Mouse (Mus musculus) urinary bladder, adult 18-20 months (tissue): ENCODE results near the gene Clasp1.

Experiments
- DNase-seq, 2 experiments: peaks; one replicate each; pipeline ENCODE4 v3.0.0; 2022; ENCODE audit warnings: low spot score in 2 of 2, mixed read lengths in 2 of 2

Clasp1 gene

GRCm38 (mm10) chr1:118402966-118403365 is 14.1 kb downstream of the Clasp1 start:
- no peak for DNase-seq

DNA sequence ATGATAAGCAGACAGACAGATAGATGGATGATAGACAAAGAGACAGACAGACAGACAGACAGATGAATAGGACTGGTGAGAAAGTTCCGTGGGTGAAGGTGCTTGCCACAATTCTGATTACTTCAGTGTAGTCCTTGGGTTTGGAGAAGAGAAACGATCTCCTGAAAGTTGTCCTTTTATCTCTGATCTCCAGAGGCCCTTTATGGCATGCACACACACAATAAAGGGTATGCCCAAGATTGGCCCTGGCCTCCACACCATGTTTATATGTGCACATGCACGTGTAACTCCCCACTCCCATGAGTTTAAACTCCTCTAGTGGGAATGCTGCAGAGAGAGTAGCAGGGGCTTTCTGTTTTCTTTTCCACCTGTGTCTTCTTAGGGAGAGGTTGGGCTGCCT is 14.6 kb downstream of the Clasp1 start:
- no peak for DNase-seq

DNA sequence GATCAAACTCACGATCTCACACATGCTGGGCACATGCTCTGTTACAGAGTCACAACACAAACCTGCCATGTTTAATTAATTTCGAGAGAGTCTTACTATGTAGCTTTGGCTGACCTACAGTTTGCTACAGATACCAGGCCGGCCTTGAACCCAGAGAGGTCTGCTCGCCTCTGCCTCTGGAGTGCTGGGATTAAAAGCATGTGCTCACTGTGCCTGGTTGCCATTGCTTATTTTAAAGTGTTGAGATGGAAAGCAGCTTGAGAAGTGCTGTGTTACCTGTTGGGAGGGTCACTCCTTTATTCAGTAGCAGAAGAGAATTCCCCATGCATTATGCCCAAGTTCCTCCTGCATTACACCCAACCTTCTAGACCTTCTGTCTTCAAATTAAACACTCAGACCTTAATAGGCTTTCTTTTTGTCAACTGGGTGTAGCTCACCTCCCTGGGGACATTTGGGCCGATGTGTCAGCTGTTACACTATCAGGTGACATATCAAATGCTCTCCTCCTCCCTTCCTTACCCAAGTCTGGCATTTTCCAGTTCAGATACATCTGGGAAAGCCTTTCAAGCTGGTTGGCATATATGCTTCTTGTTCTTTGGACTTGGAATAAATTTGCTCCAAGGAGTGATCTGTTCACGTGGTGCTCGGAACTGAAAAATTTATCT is 18.9 kb downstream of the Clasp1 start:
- DNase-seq: no peak

- DNase-seq: no peak
Measured at GRCm38 (mm10) chr1:118409249-118409648, 20.4 kb downstream of the Clasp1 start.

DNA sequence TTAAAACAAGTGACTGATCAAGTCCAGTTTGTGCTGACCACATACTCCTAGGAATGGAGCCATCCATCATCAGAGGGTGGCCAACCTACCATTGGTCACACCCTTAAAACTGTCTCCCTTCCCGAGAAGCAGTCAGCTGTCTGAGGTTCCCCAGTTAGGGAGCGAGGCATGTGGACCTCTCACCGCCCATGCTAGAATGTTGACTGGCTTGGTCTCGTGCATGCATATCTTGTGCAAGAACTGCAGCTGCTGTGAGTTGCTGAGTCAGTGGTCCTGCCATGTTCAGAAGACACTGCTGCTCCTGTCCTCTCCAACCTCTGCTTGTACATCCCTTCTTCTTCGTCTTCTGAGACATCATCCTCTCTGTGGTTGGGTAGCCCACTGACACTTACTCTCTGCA is 22.0 kb downstream of the Clasp1 start:
- no peak for DNase-seq

DNA sequence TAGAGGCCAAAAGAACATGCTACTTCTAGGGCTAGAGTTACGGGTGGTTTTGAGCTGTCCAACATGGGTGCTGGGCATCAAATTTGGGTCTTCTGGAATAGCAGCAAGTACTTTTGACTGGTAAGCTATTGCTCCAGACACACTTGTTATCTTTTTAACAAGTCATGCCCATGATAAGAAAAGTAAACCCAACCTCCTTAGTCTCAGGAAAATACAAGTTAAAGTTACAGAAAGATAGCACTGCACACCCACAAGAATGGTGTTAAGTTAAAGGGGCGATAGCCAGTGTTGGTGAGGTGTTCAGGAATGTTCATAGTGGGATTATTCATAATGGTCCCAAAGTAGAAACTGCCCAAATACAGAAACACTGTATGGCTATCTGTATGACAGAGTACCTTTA is 24.3 kb downstream of the Clasp1 start:
- no peak for DNase-seq

- no peak for DNase-seq
Measured at GRCm38 (mm10) chr1:118417047-118417730, 28.3 kb downstream of the Clasp1 start.

GRCm38 (mm10) chr1:118419399-118419798 is 30.5 kb downstream of the Clasp1 start:
- no peak for DNase-seq

DNA sequence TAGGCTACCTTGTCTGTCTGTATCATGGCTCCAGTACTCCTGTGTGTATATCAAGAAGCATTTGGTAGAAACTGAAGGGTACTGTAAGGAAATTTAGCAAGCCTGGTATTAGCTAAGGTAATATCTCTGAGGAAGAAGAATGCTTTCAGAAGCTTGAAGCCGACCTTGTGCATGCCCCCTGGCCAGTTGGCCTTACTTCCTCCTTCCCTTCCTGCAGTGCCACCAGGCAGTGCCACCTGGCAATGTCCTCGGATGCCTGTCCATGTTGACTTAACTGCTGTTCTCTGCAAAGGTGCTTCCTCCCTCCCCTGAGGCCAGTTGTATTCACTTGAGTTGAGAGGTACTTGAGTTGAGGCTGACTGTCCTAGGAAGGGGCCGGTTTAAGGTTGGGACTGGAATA is 32.3 kb downstream of the Clasp1 start:
- no peak for DNase-seq

DNA sequence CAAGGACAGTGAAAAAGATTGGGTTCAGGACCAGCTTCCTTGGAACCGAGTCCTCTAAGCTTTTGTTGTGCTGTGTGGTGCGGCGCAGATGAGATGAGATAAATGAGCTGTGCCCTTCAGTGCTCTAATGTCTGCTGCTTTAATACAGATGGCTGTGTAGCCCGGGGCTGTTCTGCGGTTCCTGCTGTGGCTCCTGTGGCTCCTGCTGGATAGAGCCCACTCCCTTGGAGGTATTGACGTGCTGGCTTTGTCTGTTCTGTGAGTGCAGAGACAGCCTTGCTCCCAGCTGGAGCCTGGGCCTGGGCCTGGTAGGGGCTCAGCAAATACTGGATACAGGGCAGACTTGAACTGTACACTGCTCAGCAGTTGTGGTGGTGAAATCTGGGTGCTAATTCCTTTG is 34.0 kb downstream of the Clasp1 start:
- no peak for DNase-seq

GRCm38 (mm10) chr1:118425982-118426381 is 37.1 kb downstream of the Clasp1 start:
- DNase-seq: no peak

- DNase-seq: no peak
Measured at GRCm38 (mm10) chr1:118428354-118429084, 39.7 kb downstream of the Clasp1 start.

DNA sequence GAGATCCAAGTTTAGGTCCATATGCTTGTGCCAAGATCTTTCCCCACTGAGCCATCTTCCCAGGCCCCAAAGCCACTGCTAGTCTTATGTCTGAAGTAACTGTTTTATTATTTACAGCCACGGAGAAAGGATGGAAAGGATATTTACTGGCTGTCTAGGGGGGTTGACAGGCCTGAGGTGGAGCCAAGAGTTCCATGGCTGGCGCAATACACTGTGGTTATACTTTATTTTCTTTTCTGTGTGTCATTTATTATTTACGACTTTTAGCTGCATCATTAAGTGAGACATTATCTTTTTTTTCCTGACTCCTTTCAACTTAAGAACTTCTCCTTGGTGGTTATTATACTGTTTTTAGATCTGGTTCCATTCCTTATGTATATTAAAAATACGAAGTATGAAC is 42.7 kb downstream of the Clasp1 start:
- DNase-seq: no peak

GRCm38 (mm10) chr1:118435001-118435473 is 46.2 kb downstream of the Clasp1 start:
- DNase-seq: no peak

GRCm38 (mm10) chr1:118437856-118438255 is 49.0 kb downstream of the Clasp1 start:
- DNase-seq: no peak

GRCm38 (mm10) chr1:118438332-118438731 is 49.5 kb downstream of the Clasp1 start:
- DNase-seq: no peak

- no peak for DNase-seq
Measured at GRCm38 (mm10) chr1:118440547-118440946, 51.7 kb downstream of the Clasp1 start.

GRCm38 (mm10) chr1:118444420-118444819 is 55.6 kb downstream of the Clasp1 start:
- DNase-seq: no peak

GRCm38 (mm10) chr1:118444988-118445387 is 56.1 kb downstream of the Clasp1 start:
- DNase-seq: no peak

DNA sequence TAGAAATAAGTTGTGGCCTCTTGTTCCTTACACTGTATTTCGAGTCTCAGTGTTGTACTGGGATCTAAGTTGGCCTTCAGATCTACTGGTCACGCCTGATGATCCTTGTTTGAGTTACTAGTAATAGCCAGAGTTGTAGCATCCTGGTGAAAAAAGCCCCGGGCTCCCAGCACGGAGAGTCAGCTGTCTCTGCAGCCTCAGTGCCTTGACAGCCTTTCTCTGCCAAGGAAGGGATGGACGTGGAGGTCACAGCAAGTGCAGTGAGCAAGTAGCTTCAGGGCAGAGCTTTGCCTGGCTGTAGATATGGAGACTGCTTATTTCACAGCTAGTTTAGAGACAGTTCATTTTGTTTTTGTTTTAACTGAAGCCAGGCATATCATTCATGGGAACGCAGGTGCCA is 56.6 kb downstream of the Clasp1 start:
- DNase-seq: no peak

GRCm38 (mm10) chr1:118446006-118446405 is 57.1 kb downstream of the Clasp1 start:
- no peak for DNase-seq

- no peak for DNase-seq
Measured at GRCm38 (mm10) chr1:118447131-118447530, 58.3 kb downstream of the Clasp1 start.

DNA sequence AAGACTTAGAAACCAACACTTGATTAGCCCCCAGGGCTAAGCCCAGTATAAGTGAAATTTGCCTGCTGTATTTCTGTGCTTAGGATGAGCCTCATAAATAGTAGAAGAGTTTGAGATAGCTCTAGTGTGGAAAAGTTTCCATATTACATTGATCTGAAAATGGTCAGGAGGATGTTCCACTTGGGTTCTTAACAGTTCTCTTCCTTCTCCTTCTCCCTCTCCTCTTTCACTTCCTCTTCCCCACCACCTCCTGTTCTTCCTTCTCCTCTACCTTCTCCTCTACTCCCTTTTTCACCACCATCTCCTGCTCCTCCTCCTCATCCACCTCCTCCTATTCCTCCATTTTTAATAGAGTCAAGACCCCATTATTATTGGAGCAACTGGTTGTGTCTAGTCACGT is 59.4 kb downstream of the Clasp1 start:
- no peak for DNase-seq
